Mouse (Mus musculus): ENCODE results near the gene Olfml2a.
A peak's percentile ranks its signal among the peaks of the same experiment; 100 is the strongest.

Olfml2a gene

DNA sequence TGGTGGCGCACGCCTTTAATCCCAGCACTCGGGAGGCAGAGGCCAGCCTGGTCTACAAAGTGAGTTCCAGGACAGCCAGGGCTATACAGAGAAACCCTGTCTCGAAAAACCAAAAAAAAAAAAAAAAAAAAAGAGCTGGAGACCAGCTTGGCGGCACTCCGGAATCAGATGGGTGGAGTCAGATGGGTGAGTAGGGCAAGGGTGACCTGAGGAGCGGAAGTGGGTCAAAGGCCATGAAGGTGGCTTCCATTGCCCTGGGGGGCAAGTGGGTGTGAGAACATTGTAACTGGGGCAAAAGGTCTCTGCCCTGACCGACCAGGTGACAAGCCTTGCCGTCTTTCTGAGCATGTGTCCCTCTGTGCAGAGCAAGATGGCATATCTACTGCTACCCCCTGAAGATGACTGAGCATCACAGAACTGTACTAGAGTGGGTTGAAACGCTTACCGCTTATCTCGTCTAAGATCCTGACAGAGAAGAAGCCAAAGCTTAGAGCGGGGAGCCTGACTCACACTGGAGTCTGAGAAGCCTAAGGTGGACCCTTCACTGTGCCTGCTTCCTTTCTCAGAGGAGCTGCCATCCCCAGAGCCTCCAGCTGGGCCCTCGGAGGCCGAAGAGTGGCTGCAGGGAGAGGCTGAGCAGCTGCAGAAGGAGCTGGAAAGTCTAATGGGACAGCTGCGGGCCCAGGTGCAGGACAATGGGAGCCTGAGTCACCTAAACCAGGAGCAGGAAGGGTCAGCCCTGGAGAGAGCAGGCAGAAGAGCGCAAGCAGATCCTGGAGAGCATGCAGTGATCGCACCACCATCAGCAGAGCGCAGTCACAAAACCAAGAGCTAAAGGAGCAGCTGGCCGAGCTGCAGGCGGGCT, 44.4 kb downstream of the Olfml2a start:
- no peak for ATAC-seq (ENCODE audit: insufficient number of reproducible peaks, low FRiP score, low TSS enrichment)

DNA sequence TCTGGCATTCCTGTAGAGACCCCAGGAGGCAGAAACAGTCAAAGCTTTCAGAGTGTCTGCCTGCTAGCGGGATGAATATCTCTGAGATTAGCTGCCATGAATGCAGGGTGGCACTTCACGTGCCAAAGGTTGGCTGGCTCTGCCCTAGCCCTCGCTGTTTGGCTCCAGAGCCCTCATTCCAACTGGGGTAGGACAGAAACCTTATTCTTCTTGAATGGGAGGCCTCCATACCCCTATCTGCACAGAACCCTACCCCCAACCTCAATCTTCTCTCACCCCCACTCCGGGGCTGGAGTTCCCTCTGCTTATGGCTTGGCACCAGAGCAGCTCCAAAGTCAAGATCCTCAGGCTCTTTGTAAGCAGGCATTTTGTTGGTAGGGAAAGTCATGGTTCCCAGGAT, 46.1 kb downstream of the Olfml2a start:
- ATAC-seq (ENCODE audit: insufficient number of reproducible peaks, low FRiP score, low TSS enrichment) = no peak

DNA sequence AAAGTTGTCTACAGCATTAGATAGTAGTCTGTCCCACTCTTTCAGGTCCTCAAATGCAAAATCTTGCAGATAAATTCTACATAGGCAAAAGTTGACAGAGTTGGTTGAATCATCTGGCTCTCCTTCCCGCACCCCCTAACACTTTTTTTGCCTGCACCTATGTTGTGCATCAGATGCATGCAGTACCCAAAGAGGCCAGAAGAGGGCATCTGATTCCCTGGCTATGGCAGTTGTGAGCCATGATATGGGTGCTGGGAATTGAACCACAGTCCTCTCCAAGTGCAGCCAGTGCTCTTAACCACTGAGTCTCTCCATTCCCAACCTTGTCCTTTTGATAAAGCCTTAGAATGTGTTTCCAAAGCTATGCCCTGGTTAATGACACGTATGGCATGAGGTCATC, 51.7 kb downstream of the Olfml2a start:
- no peak for ATAC-seq (ENCODE audit: insufficient number of reproducible peaks, low FRiP score, low TSS enrichment)

DNA sequence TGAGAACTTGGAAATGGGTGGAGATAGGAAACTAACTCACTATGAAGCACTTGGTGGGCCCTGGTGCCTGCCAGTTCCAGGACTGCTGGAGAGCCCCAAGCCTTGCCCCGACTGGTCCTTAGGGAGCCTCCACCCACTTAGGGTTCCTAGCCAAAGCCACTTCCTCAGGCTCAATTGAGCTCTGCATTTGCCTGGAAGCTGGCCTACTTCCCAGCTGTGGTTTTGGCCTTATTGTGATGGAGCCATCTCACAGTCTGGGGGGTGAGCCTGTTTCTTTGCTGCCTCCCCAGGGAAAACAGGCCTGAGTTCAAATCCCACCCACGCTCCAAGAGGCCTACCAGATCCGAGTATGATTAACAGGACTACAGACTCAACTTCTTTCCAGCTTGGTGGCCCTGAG, 54.8 kb downstream of the Olfml2a start:
- ATAC-seq (ENCODE audit: insufficient number of reproducible peaks, low FRiP score, low TSS enrichment) = no peak

DNA sequence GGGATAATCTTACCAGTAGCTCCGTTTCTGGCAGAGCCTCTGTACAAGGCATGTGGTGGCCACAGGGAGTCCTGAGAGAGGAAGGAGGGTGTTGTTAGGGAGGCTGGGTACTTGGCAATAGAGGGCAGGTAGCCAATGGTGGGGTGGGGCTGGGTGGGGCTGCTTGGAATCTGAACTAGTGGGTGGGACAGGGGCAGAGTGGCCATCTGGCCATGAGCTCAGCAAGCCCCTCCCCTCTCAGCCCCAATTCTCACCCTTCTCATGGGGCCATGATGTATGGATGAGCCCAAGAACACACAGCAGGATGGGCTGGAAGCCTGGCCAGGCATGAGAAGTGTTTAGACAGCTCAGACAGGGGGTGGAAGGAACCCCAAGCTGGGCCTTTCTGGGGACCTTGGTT, 55.6 kb downstream of the Olfml2a start:
- ATAC-seq (ENCODE audit: insufficient number of reproducible peaks, low FRiP score, low TSS enrichment) = no peak

DNA sequence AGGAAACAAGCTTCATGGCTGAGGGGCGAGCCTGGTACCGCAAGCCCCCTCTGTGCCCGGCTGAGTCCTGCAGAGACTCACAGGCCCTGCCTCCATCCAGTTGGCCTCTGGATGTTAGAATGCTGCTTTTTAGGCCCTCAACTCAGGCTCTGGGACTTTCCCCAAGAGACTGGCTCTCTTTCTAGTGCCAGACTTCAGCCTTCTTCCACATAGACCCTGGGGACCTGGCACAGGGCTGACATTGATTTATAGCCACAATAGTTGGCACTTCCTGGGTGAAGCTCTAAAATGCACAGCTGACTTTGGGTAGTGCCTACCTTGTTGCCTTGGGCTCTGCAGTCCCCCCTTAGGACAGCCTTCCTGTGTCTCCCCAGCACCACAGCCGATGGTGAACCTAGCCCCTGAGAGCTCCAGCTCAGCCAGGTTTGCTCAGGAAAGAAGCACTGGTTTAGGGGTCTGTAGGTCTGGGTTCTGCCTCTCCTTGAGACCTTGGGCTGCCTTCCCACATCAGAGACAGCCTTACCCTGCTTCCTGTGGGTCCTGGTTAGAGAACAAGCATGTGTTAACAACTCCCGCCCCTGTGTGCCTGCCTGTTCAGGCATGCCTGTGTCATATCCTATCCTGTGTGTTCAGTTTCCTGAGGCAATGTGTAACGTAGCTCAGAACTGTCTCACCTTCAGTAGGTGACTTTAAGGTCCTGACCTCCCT, 56.2 kb downstream of the Olfml2a start:
- ATAC-seq (ENCODE audit: insufficient number of reproducible peaks, low FRiP score, low TSS enrichment) = no peak

DNA sequence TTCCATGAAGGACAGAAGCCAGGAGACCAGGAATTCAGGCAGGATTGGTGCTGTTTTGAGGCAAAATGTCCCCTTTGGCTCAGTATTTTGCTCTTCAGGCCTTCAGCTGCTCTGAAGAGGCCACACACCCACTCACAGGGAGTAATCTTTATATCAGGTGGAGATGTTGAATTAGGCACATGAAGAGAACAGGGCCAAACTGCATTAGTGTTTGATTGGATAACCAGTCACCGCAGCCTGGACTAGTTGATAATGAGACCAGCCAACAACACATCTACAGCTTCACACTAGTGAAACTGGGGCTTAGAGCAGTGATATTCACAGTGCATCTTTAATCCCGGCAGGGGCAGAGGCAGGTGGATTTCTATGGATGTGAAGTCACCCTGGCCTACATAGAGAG, 57.2 kb downstream of the Olfml2a start:
- no peak for ATAC-seq (ENCODE audit: insufficient number of reproducible peaks, low FRiP score, low TSS enrichment)

DNA sequence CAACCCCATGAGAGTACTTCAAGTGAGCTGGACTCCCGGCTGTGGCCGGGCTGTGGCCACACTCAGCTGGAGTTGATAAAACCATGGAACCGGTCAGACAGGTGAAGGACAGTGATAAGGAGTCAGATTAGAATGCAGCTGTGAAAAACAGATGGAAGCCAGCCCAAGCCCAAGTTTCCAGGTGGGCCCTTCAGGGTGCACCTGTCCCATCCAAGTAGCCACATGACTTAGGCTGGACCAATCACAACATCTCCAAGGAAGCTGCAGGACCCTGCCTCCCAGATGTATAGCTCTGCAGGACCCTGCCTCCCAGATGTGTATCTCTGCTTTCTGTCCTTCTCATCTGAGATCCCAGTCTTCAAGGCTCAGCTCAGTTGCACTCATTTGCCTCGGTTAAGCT, 60.2 kb downstream of the Olfml2a start:
- ATAC-seq (ENCODE audit: insufficient number of reproducible peaks, low FRiP score, low TSS enrichment) = no peak

DNA sequence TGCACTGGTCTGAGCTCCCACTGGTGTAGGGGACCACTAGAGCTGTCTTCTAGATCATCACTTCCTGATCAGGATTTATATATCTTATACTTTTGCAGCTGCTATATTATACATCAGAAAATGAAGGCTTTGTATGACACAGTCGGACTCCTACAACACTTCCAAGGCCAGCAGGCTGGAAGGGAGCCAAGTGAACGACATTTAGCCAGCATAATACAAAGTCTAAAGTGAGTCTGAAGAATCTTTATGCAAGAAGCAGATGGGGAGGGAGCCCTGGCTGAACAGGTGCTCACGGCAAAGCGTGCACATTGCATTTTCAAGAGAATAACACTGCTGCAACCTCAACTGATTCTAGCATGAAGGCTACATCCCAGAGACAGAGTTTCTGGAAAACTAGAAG, 60.7 kb downstream of the Olfml2a start:
- ATAC-seq (ENCODE audit: insufficient number of reproducible peaks, low FRiP score, low TSS enrichment) = no peak

DNA sequence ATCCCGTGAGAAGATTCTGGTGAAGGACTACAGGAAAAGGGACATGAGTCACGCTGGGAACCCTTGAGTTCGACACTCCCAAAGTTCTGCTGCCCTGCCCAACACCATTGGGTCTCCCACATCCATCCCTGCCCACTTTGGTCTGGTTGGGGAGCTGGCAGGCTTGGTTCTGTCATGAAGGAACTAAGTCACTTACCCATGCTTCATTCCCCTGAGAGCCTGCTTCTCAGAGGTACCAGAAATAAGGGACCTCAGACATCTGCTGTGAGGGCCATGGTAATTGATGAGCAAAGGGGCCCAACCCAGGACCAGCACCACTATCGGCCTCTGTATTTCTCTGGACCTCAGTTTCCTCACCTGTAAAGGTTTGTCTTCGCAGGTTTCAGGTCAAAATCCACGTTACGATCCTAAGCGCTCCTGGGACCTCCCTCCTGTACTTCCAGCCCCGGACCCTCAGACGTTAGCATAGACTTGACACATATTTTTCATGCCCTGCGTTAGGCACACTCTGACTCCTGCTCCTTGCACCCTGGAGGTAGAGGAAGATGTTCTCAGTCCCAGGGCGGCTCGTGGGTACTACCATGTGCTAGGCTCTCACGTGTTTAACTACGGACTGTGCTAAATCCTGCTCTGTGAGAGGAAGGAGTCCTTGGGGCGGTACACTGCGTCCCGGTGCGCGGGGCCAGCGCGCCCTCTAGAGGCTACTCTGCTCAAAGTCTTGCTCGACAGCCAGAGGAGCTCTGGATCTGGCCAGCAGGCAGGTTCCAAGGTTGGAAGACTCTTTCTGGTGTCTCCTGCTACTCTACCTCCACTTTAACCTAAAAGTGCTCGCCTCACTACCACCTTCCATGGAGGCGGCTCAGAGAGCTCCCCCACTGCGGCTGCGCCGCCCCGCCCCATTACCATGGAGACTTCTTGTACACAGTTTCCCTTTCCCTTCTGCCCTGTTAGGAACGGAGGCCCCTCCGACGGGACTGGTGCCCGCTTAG, 65.9 kb downstream of the Olfml2a start, which contains the start of gene Wdr38:
Gene Wdr38 (plus strand): TSS at position 91 of the 989 bp plus-strand sequence.
- ATAC-seq (ENCODE audit: insufficient number of reproducible peaks, low FRiP score, low TSS enrichment) = peak; percentile 89

DNA sequence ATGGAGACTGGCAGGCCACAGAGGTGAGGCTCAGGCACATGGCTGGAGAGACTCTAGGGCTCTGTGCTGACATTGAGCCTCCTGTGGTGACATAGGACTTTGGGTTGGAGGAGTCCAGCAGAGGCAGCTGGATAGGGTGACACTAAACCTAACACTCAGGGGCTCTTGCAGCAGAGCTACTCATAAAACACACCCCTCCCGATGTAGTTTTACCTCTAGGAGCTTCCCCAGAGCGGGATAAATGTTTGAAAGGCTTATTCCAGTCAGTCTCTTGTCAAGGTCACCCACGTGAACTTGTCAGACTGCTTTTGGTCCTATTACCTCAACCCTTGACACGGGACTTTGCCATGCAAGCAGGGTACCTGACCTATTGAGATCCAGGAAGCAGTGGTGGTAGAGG, 67.6 kb downstream of the Olfml2a start:
- ATAC-seq (ENCODE audit: insufficient number of reproducible peaks, low FRiP score, low TSS enrichment) = no peak

DNA sequence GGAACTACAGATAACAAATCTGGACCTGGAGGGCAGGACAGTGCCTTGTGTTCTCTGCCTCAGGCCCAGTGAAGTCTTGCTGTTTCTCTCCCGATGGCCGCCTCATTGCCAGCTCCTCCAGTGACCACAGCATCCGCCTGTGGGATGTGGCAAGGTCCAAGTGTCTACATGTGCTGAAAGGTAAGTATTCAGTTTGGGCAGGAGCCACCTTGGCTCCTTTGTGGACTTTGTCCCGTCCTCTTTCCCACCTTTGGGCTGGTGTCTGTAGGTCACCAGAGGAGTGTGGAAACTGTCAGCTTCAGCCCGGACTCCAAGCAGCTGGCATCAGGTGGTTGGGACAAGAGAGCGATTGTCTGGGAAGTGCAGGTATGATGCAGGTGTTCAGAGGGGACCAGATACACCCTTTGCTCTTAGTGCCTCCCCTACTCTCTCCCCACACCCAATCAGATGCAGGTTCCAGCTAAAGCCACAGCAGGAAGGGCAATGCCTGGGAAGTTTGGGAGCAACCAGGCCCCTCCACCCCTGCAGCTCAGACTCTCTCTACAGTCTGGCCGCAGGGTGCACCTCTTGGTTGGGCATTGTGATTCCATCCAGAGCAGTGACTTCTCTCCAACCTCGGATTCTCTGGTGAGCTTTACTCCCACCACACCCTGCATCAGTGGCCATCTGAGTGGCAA, 68.3 kb downstream of the Olfml2a start:
- no peak for ATAC-seq (ENCODE audit: insufficient number of reproducible peaks, low FRiP score, low TSS enrichment)

DNA sequence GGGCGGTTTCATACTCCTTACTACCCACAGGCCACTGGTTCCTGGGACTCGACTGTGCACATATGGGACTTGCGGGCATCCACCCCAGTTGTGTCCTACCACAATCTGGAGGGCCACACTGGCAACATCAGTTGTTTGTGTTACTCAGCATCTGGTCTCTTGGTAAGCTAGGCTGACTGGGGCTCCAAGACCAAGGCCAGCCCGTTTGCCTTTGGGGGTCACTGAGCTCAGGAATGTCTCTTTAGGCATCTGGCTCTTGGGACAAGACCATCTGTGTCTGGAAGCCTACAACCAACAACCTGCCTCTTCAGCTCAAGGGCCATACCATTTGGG, 68.8 kb downstream of the Olfml2a start:
- ATAC-seq (ENCODE audit: insufficient number of reproducible peaks, low FRiP score, low TSS enrichment) = no peak

DNA sequence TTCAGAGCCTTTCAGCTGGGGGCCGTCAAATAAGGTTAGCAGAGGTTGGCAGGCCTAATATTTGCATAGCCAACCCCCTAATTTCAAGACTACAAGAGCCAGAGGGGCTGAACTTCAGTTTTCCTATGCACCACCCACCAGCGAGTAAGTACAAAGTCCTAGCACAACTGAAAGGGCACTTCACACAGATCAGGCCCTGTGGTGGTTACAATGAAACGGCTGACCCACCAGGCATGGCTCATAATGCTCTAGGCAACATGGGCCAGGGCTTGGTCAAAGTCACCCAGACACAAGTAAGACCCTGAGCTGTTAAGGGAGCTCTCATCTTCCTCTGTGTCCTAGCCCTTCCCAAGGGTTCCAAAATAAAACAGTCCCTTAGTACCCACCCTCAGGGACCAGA, 70.1 kb downstream of the Olfml2a start:
- ATAC-seq (ENCODE audit: insufficient number of reproducible peaks, low FRiP score, low TSS enrichment) = no peak

DNA sequence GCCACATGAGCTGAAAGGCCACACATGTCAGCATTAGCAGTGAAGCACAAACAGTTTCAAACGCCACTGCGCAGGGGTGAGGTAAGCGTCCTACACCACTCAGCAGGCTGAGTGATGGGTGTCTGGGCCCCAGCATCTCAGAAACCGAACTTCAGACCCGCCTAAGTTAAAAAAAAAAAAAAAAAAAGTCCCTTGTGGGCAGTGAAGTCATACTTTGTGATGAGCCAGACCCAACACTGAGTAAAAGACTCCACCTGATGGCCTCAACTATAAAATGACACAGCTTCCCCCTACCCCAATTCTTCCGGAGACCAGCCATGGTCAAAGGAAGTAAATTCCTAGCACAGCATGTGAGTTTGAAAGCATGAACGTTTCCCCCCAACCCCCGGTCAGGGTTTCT, 71.3 kb downstream of the Olfml2a start:
- ATAC-seq (ENCODE audit: insufficient number of reproducible peaks, low FRiP score, low TSS enrichment) = no peak

DNA sequence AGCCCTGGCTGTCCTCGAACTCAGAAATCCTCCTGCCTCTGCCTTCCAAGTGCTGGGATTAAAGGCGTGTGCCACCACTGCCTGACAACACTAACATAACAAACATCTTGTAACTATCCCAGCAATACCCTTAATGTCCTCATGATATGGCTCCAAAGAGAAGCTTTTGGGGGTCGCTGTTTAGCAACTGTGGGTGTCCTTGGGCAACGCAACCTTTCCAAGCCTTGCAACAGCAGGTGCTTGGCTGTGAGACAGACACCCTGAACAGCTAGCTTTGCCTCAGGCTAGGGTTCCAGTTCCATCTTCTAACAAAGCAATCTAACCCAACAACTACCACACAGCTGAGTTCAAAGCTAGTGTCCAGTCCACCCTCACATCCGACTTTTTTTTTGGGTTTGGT, 71.7 kb downstream of the Olfml2a start:
- ATAC-seq (ENCODE audit: insufficient number of reproducible peaks, low FRiP score, low TSS enrichment) = no peak

DNA sequence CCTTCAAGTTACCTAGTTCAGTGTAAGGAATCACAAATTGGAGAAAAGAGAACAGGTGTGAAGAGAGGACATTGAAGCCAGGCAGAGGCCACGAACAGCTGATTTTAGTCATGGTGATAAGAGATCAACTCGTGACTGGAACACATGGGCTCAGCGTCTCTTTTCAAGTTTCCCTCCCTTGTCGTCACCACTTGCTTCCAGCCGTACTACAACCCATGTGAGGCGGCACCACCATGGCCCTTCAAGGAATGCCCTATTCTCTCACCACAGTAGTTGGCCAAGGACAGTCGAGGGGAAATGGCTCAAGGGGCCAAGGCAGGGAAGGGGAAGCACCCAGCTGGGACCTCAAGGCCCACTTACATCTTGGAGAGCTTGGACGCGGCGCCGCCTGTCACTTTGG, 72.6 kb downstream of the Olfml2a start:
- no peak for ATAC-seq (ENCODE audit: insufficient number of reproducible peaks, low FRiP score, low TSS enrichment)

DNA sequence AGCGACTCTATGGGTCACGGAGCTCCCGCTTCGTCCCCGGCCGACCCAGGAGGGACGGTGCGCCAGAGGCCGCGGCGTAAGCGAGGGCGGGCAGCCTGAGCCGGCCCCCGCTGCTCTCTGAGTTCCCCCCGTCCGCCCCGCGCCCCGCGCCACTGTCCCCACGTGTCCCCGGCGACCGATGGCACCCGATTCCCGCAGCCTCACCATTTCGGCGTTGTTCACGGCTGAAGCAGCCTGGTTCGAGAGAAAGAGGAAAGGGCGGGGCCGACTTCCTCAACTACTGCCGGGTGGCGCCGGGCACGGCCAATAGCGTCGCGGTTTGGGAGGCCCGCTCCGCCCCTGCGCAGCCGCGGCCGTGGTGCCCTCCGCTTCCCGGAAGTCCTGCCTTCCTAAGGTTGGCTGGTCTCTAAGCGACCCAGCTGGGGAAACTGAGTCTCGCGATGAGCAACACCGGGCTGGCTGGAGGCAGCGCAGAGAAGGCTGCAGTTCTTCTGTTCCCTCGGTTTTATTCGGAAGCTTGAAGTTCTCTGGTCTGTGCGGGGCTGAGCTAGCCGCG, 73.2 kb downstream of the Olfml2a start, which contains the start of gene Arpc5l:
Gene Arpc5l (plus strand): TSS at position 469 of the 556 bp plus-strand sequence.
- peak; percentile 86 for ATAC-seq (ENCODE audit: insufficient number of reproducible peaks, low FRiP score, low TSS enrichment)

DNA sequence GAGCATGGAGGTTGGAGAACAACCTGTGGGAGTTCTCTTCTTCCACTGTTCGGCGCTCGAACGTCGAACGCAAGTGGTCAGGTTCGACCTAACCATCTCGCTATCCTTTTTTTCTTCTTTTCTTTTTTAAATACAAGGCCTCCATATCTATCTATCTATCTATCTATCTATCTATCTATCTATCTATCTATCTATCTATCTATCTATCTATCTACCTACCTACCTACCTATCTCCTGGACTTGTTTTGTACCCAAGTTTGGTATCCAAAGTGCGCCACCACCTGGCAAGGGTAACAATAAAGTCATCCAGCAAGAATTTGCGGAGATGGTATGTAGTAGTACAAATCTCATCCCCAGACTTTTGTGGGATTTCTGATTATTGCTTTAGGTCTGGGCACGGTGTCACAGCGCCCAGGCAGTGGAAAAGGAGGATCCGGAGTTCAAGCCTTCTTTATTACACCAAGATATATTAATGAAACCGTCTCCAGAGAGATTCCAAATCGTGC, 73.8 kb downstream of the Olfml2a start, which contains the start of gene Rpl35:
Gene Rpl35 (minus strand): TSS at position 51 of the 506 bp plus-strand sequence.
- no peak for ATAC-seq (ENCODE audit: insufficient number of reproducible peaks, low FRiP score, low TSS enrichment)

Data from cerebellum, adult (tissue).